Mouse (Mus musculus): ENCODE data around the gene Lrrc66. TPM values are rescaled to one million over a fixed set of nuclear protein-coding genes. Genes with fewer than 3 reads are reported as not detected.

Lrrc66 gene
- polyA plus RNA-seq, 1 experiment from 2014 or later = 3.0 TPM

DNA sequence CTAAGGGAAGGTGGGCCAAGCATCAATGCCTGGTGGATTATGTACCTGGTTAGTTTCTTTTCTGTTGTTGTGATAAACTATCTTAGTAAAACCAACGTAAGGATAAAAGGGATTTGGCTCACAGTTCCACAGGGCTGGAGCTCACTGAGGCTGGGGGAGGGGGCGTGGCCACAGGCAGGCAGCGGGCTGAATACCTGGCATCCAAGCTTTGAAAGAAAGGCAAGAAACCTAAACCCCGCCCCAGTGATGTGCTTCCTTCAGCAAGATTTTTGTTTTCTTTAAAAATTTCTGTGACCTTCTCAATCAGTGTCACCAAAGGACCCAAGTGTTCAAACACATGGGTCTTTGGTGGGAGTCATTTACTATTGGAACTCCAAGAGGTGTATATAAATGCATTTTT lies 4.8 kb downstream of the Lrrc66 start:
- H3K36me3 ChIP-seq (ENCODE audit: control insufficient read depth, insufficient read depth, low read length) = no peaks in the 10 kb centered on the region
- H3K27ac ChIP-seq (replicated peaks) = no peak overlapping the region
- no peaks in the 10 kb centered on the region for H3K4me1 ChIP-seq (replicated peaks; ENCODE audit: control insufficient read depth, insufficient read depth)
- TF ChIP-seq CTCF (IDR thresholded peaks at IDR 0.05; ENCODE audit: low read depth) (no peak), EP300 (optimal IDR thresholded peaks at IDR 0.05) (no peak)
- no peak for DNase-seq (ENCODE audit: low spot score)
- no peaks in the 10 kb centered on the region for H3K9me3 ChIP-seq (ENCODE audit: control insufficient read depth, low read length)
- H3K4me3 ChIP-seq (ENCODE audit: low read depth, low read length) = no peak overlapping the region
- H3K9ac ChIP-seq (ENCODE audit: low read length) = no peak overlapping the region
- no peak for ATAC-seq (ENCODE audit: low FRiP score, low TSS enrichment)
- H3K27me3 ChIP-seq (ENCODE audit: control insufficient read depth, insufficient read depth, low read length) = no peaks in the 10 kb centered on the region
- WGBS = 67% methylated on average over 4 of the region's 4 CpGs
- no peak overlapping the region for H3K4me2 ChIP-seq (replicated peaks; ENCODE audit: low read depth)

DNA sequence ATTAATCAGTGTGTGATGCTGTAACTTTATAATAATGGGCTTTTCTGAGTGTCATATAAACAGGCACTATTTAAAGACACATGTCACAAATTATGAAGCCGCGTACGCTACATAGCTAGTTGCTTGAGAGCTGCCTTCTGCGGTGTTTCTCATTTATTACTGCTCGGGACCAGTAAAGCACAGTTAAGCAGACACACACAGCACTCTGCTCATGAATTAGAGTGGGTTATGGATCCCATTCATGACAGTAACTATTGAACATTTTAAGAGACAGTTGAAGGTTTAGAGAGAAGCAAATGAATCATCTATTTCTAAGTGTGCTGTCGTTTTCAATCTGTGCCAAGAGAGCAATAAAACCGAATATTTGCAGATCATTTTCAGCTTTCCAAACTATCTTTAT lies 5.5 kb downstream of the Lrrc66 start:
- TF ChIP-seq CTCF (IDR thresholded peaks at IDR 0.05; ENCODE audit: low read depth) (no peak), EP300 (optimal IDR thresholded peaks at IDR 0.05) (no peak)
- H3K36me3 ChIP-seq (ENCODE audit: control insufficient read depth, insufficient read depth, low read length) = no peaks in the 10 kb centered on the region
- no peaks in the 10 kb centered on the region for H3K9me3 ChIP-seq (ENCODE audit: control insufficient read depth, low read length)
- WGBS = 84% methylated on average over 7 of the region's 7 CpGs
- DNase-seq (ENCODE audit: low spot score) = no peak
- H3K4me3 ChIP-seq (ENCODE audit: low read depth, low read length) = no peak overlapping the region
- H3K4me2 ChIP-seq (replicated peaks; ENCODE audit: low read depth) = no peak overlapping the region
- no peak overlapping the region for H3K27ac ChIP-seq (replicated peaks)
- no peak for ATAC-seq (ENCODE audit: low FRiP score, low TSS enrichment)
- no peaks in the 10 kb centered on the region for H3K4me1 ChIP-seq (replicated peaks; ENCODE audit: control insufficient read depth, insufficient read depth)
- no peaks in the 10 kb centered on the region for H3K27me3 ChIP-seq (ENCODE audit: control insufficient read depth, insufficient read depth, low read length)
- H3K9ac ChIP-seq (ENCODE audit: low read length) = no peak overlapping the region

DNA sequence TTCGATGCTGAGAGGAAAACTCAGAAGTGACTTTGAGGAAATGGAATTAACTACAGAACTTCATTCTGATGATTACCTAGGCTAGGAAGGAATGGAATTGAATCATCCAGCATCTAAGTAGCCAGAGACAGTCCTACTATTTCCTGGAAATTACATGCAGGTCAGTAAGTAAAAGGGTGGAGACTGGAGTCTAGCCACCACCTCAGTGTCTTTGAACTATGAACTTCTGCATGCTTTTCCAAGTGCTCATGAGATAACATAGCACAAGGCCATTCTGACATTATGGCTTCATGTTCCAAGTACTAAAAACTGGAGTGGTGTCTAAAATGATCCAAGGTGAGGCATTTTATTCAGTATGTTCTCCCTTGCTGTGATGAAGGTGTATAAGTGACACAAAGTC lies 6.8 kb downstream of the Lrrc66 start:
- 66% methylated on average over 1 of the region's 1 CpGs for WGBS
- Histone ChIP-seq H3K27me3 (ENCODE audit: control insufficient read depth, insufficient read depth, low read length) (no peaks in the 10 kb centered on the region), H3K4me2 (replicated peaks; ENCODE audit: low read depth) (no peak overlapping the region), H3K27ac (replicated peaks) (no peak overlapping the region), H3K9ac (ENCODE audit: low read length) (no peak overlapping the region), H3K4me1 (replicated peaks; ENCODE audit: control insufficient read depth, insufficient read depth) (no peaks in the 10 kb centered on the region), H3K4me3 (ENCODE audit: low read depth, low read length) (no peak overlapping the region), H3K36me3 (ENCODE audit: control insufficient read depth, insufficient read depth, low read length) (no peaks in the 10 kb centered on the region), H3K9me3 (ENCODE audit: control insufficient read depth, low read length) (no peaks in the 10 kb centered on the region)
- no peak for DNase-seq (ENCODE audit: low spot score)
- TF ChIP-seq CTCF (IDR thresholded peaks at IDR 0.05; ENCODE audit: low read depth) (no peak), EP300 (optimal IDR thresholded peaks at IDR 0.05) (no peak)
- ATAC-seq (ENCODE audit: low FRiP score, low TSS enrichment) = no peak

DNA sequence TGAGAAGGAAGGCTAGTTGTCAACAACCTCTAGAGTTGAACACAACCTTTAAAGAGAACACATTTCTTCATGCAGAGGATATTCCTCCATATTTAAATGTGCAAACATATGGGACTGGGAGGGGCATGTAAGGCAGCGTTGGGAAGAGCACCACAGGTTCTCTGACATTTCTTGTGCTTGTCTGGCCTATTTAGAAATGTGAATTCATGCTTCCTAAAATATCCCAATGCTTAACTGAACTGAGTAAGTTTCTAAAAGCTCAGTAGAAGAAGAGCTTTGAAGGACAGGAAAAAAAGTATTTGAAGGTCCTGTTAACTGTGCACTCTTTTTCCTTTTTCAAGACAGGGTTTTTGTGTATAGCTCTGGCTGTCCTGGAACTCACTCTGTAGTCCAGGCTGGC lies 13.4 kb downstream of the Lrrc66 start:
- ATAC-seq (ENCODE audit: low FRiP score, low TSS enrichment) (no peak), DNase-seq (ENCODE audit: low spot score) (no peak)
- H3K4me3 ChIP-seq (ENCODE audit: low read depth, low read length) = no peak overlapping the region
- TF ChIP-seq EP300 (optimal IDR thresholded peaks at IDR 0.05) (no peak), CTCF (IDR thresholded peaks at IDR 0.05; ENCODE audit: low read depth) (no peak)
- no peaks in the 10 kb centered on the region for H3K9me3 ChIP-seq (ENCODE audit: control insufficient read depth, low read length)
- H3K4me1 ChIP-seq (replicated peaks; ENCODE audit: control insufficient read depth, insufficient read depth) = no peaks in the 10 kb centered on the region
- H3K27me3 ChIP-seq (ENCODE audit: control insufficient read depth, insufficient read depth, low read length) = no peaks in the 10 kb centered on the region
- H3K27ac ChIP-seq (replicated peaks) = no peak overlapping the region
- 67% methylated on average over 1 of the region's 1 CpGs for WGBS
- no peaks in the 10 kb centered on the region for H3K36me3 ChIP-seq (ENCODE audit: control insufficient read depth, insufficient read depth, low read length)
- no peak overlapping the region for H3K4me2 ChIP-seq (replicated peaks; ENCODE audit: low read depth)
- H3K9ac ChIP-seq (ENCODE audit: low read length) = no peak overlapping the region

DNA sequence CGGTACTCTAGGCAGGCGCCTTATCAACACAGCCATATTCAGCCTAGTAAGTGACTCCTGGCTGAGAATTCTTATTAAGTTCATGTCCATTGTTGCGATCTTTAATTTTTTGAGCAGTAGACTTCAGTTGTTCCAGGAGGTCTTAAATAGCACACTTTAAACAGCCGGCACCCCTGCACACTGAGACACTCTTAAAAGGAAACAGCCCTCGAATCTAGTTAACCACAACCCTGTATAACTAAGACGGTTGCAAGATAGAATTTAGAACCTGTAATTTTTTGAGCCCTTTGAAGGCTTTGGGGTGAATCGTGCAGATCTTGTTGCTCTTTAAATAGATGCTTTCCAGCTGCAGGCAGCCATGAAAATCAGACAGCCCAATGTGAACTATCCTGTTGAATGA lies 17.1 kb downstream of the Lrrc66 start:
- 69% methylated on average over 7 of the region's 7 CpGs for WGBS
- Histone ChIP-seq H3K27ac (replicated peaks) (no peak overlapping the region), H3K27me3 (ENCODE audit: control insufficient read depth, insufficient read depth, low read length) (no peaks in the 10 kb centered on the region), H3K4me2 (replicated peaks; ENCODE audit: low read depth) (no peak overlapping the region), H3K9me3 (ENCODE audit: control insufficient read depth, low read length) (no peaks in the 10 kb centered on the region), H3K9ac (ENCODE audit: low read length) (no peak overlapping the region), H3K36me3 (ENCODE audit: control insufficient read depth, insufficient read depth, low read length) (no peaks in the 10 kb centered on the region), H3K4me3 (ENCODE audit: low read depth, low read length) (no peak overlapping the region), H3K4me1 (replicated peaks; ENCODE audit: control insufficient read depth, insufficient read depth) (no peaks in the 10 kb centered on the region)
- ATAC-seq (ENCODE audit: low FRiP score, low TSS enrichment) (no peak), DNase-seq (ENCODE audit: low spot score) (no peak)
- TF ChIP-seq EP300 (optimal IDR thresholded peaks at IDR 0.05) = no peak
- no peak for TF ChIP-seq CTCF (IDR thresholded peaks at IDR 0.05; ENCODE audit: low read depth)

DNA sequence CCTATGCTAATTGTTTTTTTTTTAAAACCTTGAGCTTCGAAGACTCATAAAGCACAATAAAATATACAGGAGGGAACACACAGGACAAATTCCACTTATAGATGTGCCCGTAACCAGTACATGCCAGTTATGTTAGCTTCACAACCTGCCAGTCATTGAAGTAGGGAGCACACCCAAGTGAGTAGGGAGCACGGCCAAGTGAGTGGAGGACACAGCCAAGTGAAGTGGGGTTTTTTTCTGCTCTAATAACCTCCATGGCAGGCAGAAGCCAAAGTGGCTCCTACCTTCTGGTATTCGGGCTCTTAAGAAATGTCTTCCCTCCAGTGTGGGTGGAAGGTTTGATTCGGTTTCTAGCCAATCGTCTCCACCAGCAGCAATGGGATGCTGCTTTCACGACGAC lies 19.0 kb downstream of the Lrrc66 start:
- no peaks in the 10 kb centered on the region for H3K27me3 ChIP-seq (ENCODE audit: control insufficient read depth, insufficient read depth, low read length)
- no peak overlapping the region for H3K27ac ChIP-seq (replicated peaks)
- TF ChIP-seq EP300 (optimal IDR thresholded peaks at IDR 0.05) = no peak
- no peak for TF ChIP-seq CTCF (IDR thresholded peaks at IDR 0.05; ENCODE audit: low read depth)
- no peak overlapping the region for H3K9ac ChIP-seq (ENCODE audit: low read length)
- ATAC-seq (ENCODE audit: low FRiP score, low TSS enrichment) (no peak), DNase-seq (ENCODE audit: low spot score) (no peak)
- no peaks in the 10 kb centered on the region for H3K36me3 ChIP-seq (ENCODE audit: control insufficient read depth, insufficient read depth, low read length)
- no peaks in the 10 kb centered on the region for H3K4me1 ChIP-seq (replicated peaks; ENCODE audit: control insufficient read depth, insufficient read depth)
- no peak overlapping the region for H3K4me2 ChIP-seq (replicated peaks; ENCODE audit: low read depth)
- WGBS = 89% methylated on average over 8 of the region's 8 CpGs
- no peak overlapping the region for H3K4me3 ChIP-seq (ENCODE audit: low read depth, low read length)
- H3K9me3 ChIP-seq (ENCODE audit: control insufficient read depth, low read length) = no peaks in the 10 kb centered on the region

All from stomach, postnatal 0 days (tissue).